Mouse (Mus musculus): ENCODE data around the gene Fam234b. TPM values are rescaled to one million over a fixed set of nuclear protein-coding genes. Genes with fewer than 3 reads are reported as not detected.
A peak's percentile ranks its signal among the peaks of the same experiment; 100 is the strongest.

Fam234b gene
- polyA plus RNA-seq, 1 experiment = 22.5 TPM

DNA sequence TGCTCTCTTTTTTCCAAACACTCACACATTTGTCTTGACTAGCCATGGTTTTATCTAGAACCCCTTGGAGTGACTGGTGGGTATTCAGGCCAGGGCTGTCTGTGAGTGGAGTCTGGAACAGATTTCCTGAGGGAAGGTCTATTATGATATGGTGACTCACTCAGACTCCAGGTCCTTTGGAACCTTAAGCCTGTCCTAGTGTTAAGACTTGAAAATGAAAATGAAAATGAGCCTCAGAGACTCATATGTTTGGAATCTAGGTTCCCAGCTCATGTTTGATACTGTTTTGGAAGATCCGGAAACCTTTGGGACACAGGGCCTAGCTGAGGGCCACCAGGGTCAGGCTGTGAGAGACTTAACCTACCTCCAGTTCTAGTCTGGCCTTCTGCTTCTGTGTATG is 68.3 kb downstream of the Fam234b start:
- H3K36me3 ChIP-seq (ENCODE audit: control insufficient read depth, insufficient read depth, low read length) = no peaks in the 10 kb centered on the region
- no peaks in the 10 kb centered on the region for H3K27me3 ChIP-seq (ENCODE audit: control insufficient read depth, insufficient read depth, low read length)
- 74% methylated on average over 1 of the region's 1 CpGs for whole genome bisulfite sequencing
- TF ChIP-seq POLR2A (IDR thresholded peaks at IDR 0.05; ENCODE audit: low read depth, low read length) = no peak
- no peak for TF ChIP-seq CTCF (IDR thresholded peaks at IDR 0.05; ENCODE audit: extremely low read depth, insufficient read length, insufficient replicate concordance, low read depth, low read length)
- H3K4me1 ChIP-seq (ENCODE audit: control insufficient read depth, insufficient read depth, insufficient read length, low read length) = peaks cover 10% of the 10 kb centered on the region; the same call in 1 of the 2 replicates
- no peak overlapping the region for H3K4me3 ChIP-seq (ENCODE audit: low read depth, low read length)
- no peak overlapping the region for H3K27ac ChIP-seq (ENCODE audit: insufficient read depth, low read depth, low read length)

GRCm38 (mm10) chr6:135267221-135267620 is 69.4 kb downstream of the Fam234b start:
- H3K4me3 ChIP-seq (ENCODE audit: low read depth, low read length) = no peak overlapping the region
- H3K4me1 ChIP-seq (ENCODE audit: control insufficient read depth, insufficient read depth, insufficient read length, low read length) = peaks cover 10% of the 10 kb centered on the region; the same call in 1 of the 2 replicates
- TF ChIP-seq CTCF (IDR thresholded peaks at IDR 0.05; ENCODE audit: extremely low read depth, insufficient read length, insufficient replicate concordance, low read depth, low read length) (no peak), POLR2A (IDR thresholded peaks at IDR 0.05; ENCODE audit: low read depth, low read length) (no peak)
- WGBS = 76% methylated on average over 3 of the region's 3 CpGs
- H3K27me3 ChIP-seq (ENCODE audit: control insufficient read depth, insufficient read depth, low read length) = no peaks in the 10 kb centered on the region
- H3K36me3 ChIP-seq (ENCODE audit: control insufficient read depth, insufficient read depth, low read length) = no peaks in the 10 kb centered on the region
- no peak overlapping the region for H3K27ac ChIP-seq (ENCODE audit: insufficient read depth, low read depth, low read length)

DNA sequence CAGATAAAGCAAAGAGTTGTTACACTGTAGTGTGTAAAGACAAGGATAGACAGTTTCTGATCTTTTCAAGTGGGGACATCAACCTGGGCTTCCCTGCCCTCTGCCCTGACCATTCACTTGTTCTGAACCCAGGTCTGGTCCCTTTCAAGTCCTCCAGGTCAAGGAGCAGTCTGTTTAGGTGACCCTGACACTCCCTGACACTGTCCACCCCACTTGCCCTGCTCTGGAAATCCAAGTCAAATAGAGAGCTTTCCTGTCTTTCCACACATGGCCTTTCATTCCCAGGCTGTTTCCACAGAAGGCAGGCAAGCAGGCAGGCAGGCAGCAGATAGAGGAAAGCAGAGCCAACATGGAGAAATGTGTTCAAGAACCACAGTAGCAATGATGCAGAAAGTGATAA is 70.6 kb downstream of the Fam234b start:
- H3K4me3 ChIP-seq (ENCODE audit: low read depth, low read length) = no peak overlapping the region

DNA sequence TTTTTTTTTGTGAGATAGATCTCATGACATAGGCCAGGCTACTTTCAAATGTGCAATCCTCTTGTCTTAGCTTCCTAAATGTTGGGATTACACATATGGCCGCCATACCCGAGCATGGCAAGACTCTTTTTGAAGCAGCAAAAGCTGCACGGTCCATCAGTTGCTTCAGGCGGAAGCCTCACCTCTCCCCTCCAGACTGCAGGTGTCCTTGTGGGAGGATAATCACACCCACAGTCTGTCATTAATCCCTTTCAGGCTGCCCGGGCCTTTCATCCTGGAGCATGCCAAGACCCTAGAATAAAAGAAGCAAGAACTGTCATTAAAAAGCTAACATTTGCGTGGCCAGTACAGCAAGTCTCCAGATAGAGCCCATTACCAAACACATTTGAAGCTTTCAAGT is 71.8 kb downstream of the Fam234b start:
- Histone ChIP-seq H3K36me3 (ENCODE audit: control insufficient read depth, insufficient read depth, low read length) (no peaks in the 10 kb centered on the region), H3K4me1 (ENCODE audit: control insufficient read depth, insufficient read depth, insufficient read length, low read length) (peaks cover 20% of the 10 kb centered on the region; the same call in 1 of the 2 replicates), H3K27ac (ENCODE audit: insufficient read depth, low read depth, low read length) (no peak overlapping the region), H3K27me3 (ENCODE audit: control insufficient read depth, insufficient read depth, low read length) (no peaks in the 10 kb centered on the region), H3K4me3 (ENCODE audit: low read depth, low read length) (no peak overlapping the region)
- TF ChIP-seq POLR2A (IDR thresholded peaks at IDR 0.05; ENCODE audit: low read depth, low read length) (no peak), CTCF (IDR thresholded peaks at IDR 0.05; ENCODE audit: extremely low read depth, insufficient read length, insufficient replicate concordance, low read depth, low read length) (no peak)
- 77% methylated on average over 6 of the region's 6 CpGs for WGBS

More for the DNA sequence above, 70.6 kb downstream of the Fam234b start:
- no peak for TF ChIP-seq POLR2A (IDR thresholded peaks at IDR 0.05; ENCODE audit: low read depth, low read length)
- TF ChIP-seq CTCF (IDR thresholded peaks at IDR 0.05; ENCODE audit: extremely low read depth, insufficient read length, insufficient replicate concordance, low read depth, low read length) = no peak
- H3K36me3 ChIP-seq (ENCODE audit: control insufficient read depth, insufficient read depth, low read length) = no peaks in the 10 kb centered on the region
- H3K27me3 ChIP-seq (ENCODE audit: control insufficient read depth, insufficient read depth, low read length) = no peaks in the 10 kb centered on the region
- H3K27ac ChIP-seq (ENCODE audit: insufficient read depth, low read depth, low read length) = no peak overlapping the region
- peaks cover 16% of the 10 kb centered on the region; the same call in 1 of the 2 replicates for H3K4me1 ChIP-seq (ENCODE audit: control insufficient read depth, insufficient read depth, insufficient read length, low read length)

GRCm38 (mm10) chr6:135271761-135272160 is 74.0 kb downstream of the Fam234b start:
- no peak overlapping the region for H3K4me3 ChIP-seq (ENCODE audit: low read depth, low read length)
- WGBS = 76% methylated on average over 2 of the region's 2 CpGs
- H3K27me3 ChIP-seq (ENCODE audit: control insufficient read depth, insufficient read depth, low read length) = no peaks in the 10 kb centered on the region
- TF ChIP-seq CTCF (IDR thresholded peaks at IDR 0.05; ENCODE audit: extremely low read depth, insufficient read length, insufficient replicate concordance, low read depth, low read length) = no peak
- TF ChIP-seq POLR2A (IDR thresholded peaks at IDR 0.05; ENCODE audit: low read depth, low read length) = no peak
- no peak overlapping the region for H3K27ac ChIP-seq (ENCODE audit: insufficient read depth, low read depth, low read length)
- no peaks in the 10 kb centered on the region for H3K36me3 ChIP-seq (ENCODE audit: control insufficient read depth, insufficient read depth, low read length)
- H3K4me1 ChIP-seq (ENCODE audit: control insufficient read depth, insufficient read depth, insufficient read length, low read length) = peaks cover 14% of the 10 kb centered on the region; the same call in 1 of the 2 replicates

GRCm38 (mm10) chr6:135273066-135273465 is 75.3 kb downstream of the Fam234b start:
- Histone ChIP-seq H3K4me3 (ENCODE audit: low read depth, low read length) (no peak overlapping the region), H3K36me3 (ENCODE audit: control insufficient read depth, insufficient read depth, low read length) (no peaks in the 10 kb centered on the region), H3K4me1 (ENCODE audit: control insufficient read depth, insufficient read depth, insufficient read length, low read length) (peaks cover 18% of the 10 kb centered on the region; the same call in 1 of the 2 replicates), H3K27me3 (ENCODE audit: control insufficient read depth, insufficient read depth, low read length) (no peaks in the 10 kb centered on the region), H3K27ac (ENCODE audit: insufficient read depth, low read depth, low read length) (peak overlapping the region; percentile 47; the same call in 1 of the 2 replicates)
- WGBS = 45% methylated on average over 6 of the region's 6 CpGs
- TF ChIP-seq POLR2A (IDR thresholded peaks at IDR 0.05; ENCODE audit: low read depth, low read length) (no peak), CTCF (IDR thresholded peaks at IDR 0.05; ENCODE audit: extremely low read depth, insufficient read length, insufficient replicate concordance, low read depth, low read length) (no peak)

- Histone ChIP-seq H3K36me3 (ENCODE audit: control insufficient read depth, insufficient read depth, low read length) (no peaks in the 10 kb centered on the region), H3K4me3 (ENCODE audit: low read depth, low read length) (no peak overlapping the region), H3K27ac (ENCODE audit: insufficient read depth, low read depth, low read length) (no peak overlapping the region), H3K27me3 (ENCODE audit: control insufficient read depth, insufficient read depth, low read length) (no peaks in the 10 kb centered on the region), H3K4me1 (ENCODE audit: control insufficient read depth, insufficient read depth, insufficient read length, low read length) (peaks cover 15% of the 10 kb centered on the region; the same call in 1 of the 2 replicates)
- TF ChIP-seq POLR2A (IDR thresholded peaks at IDR 0.05; ENCODE audit: low read depth, low read length) = no peak
- 82% methylated on average over 4 of the region's 4 CpGs for WGBS
Observed at GRCm38 (mm10) chr6:135275231-135275630, 77.5 kb downstream of the Fam234b start.

Data from small intestine, adult 2 months (tissue).